Mouse (Mus musculus): ENCODE results near the gene 1700023F06Rik. TPM values are rescaled to one million over a fixed set of nuclear protein-coding genes. Genes with fewer than 3 reads are reported as not detected.

Gene 1700023F06Rik
- polyA plus RNA-seq (2016; fragmentation: Nextera tagmentation; extraction: Ambion mirVana), result 0.24 and 0.27 TPM in 2 replicates

GRCm38 (mm10) chr11:103208458-103208857 is at the start of gene 1700023F06Rik:
Gene 1700023F06Rik, minus strand, starts transcription at chr11:103208558.
- H3K4me3 ChIP-seq, result no peak within 1 kb of the TSS
- H3K9me3 ChIP-seq, result 0 out of 2 replicates have a peak, but pooled peaks cover 3% of the 10 kb centered on the region
- H3K36me3 ChIP-seq, result no peaks in the 10 kb centered on the region
- H3K27me3 ChIP-seq (ENCODE audit: insufficient read depth, poor library complexity, severe bottlenecking), result no peaks in the 10 kb centered on the region
- 90% methylated on average over 3 of the region's 3 CpGs for whole genome bisulfite sequencing
- H3K4me1 ChIP-seq (replicated peaks), result 0 out of 2 replicates have a peak, but pooled peaks cover 6% of the 10 kb centered on the region
- H3K27ac ChIP-seq, result no peak within 1 kb of the TSS
- DNase-seq (ENCODE audit: low spot score), result no peak

- no peak for DNase-seq (ENCODE audit: low spot score)
- no peaks in the 10 kb centered on the region for H3K27me3 ChIP-seq (ENCODE audit: insufficient read depth, poor library complexity, severe bottlenecking)
- H3K9me3 ChIP-seq, result no peaks in the 10 kb centered on the region
- peaks cover 20% of the 10 kb centered on the region for H3K4me1 ChIP-seq (replicated peaks)
- no peak overlapping the region for H3K4me3 ChIP-seq
- WGBS, result 89% methylated on average over 4 of the region's 4 CpGs
- no peak overlapping the region for H3K27ac ChIP-seq
- H3K36me3 ChIP-seq, result no peaks in the 10 kb centered on the region
Measured at GRCm38 (mm10) chr11:103257938-103258481, 49.7 kb upstream of the 1700023F06Rik start.

- H3K4me3 ChIP-seq, result no peak overlapping the region
- WGBS, result 89% methylated on average over 5 of the region's 5 CpGs
- no peak for DNase-seq (ENCODE audit: low spot score)
Measured at GRCm38 (mm10) chr11:103253605-103254004, 45.2 kb upstream of the 1700023F06Rik start.

GRCm38 (mm10) chr11:103252380-103252779 is 44.0 kb upstream of the 1700023F06Rik start:
- no peaks in the 10 kb centered on the region for H3K36me3 ChIP-seq
- DNase-seq (ENCODE audit: low spot score), result no peak
- peaks cover 24% of the 10 kb centered on the region for H3K4me1 ChIP-seq (replicated peaks)
- 92% methylated on average over 5 of the region's 5 CpGs for WGBS
- H3K27ac ChIP-seq, result no peak overlapping the region
- no peaks in the 10 kb centered on the region for H3K9me3 ChIP-seq
- H3K4me3 ChIP-seq, result no peak overlapping the region
- H3K27me3 ChIP-seq (ENCODE audit: insufficient read depth, poor library complexity, severe bottlenecking), result no peaks in the 10 kb centered on the region

More at GRCm38 (mm10) chr11:103253605-103254004, 45.2 kb upstream of the 1700023F06Rik start:
- no peak overlapping the region for H3K27ac ChIP-seq
- no peaks in the 10 kb centered on the region for H3K9me3 ChIP-seq
- no peaks in the 10 kb centered on the region for H3K27me3 ChIP-seq (ENCODE audit: insufficient read depth, poor library complexity, severe bottlenecking)
- peaks cover 14% of the 10 kb centered on the region for H3K4me1 ChIP-seq (replicated peaks)
- H3K36me3 ChIP-seq, result no peaks in the 10 kb centered on the region

- Histone ChIP-seq H3K4me3 (no peak overlapping the region), H3K27ac (no peak overlapping the region), H3K9me3 (no peaks in the 10 kb centered on the region), H3K27me3 (ENCODE audit: insufficient read depth, poor library complexity, severe bottlenecking) (no peaks in the 10 kb centered on the region), H3K36me3 (no peaks in the 10 kb centered on the region), H3K4me1 (replicated peaks) (peaks cover 39% of the 10 kb centered on the region)
- DNase-seq (ENCODE audit: low spot score), result no peak
- 95% methylated on average over 3 of the region's 3 CpGs for WGBS
Measured at GRCm38 (mm10) chr11:103250324-103250723, 42.0 kb upstream of the 1700023F06Rik start.

GRCm38 (mm10) chr11:103249509-103249908 is 41.2 kb upstream of the 1700023F06Rik start:
- Histone ChIP-seq H3K9me3 (no peaks in the 10 kb centered on the region), H3K27ac (peak overlapping the region; percentile 40), H3K4me1 (replicated peaks) (peaks cover 44% of the 10 kb centered on the region), H3K36me3 (no peaks in the 10 kb centered on the region), H3K27me3 (ENCODE audit: insufficient read depth, poor library complexity, severe bottlenecking) (no peaks in the 10 kb centered on the region), H3K4me3 (no peak overlapping the region)
- no peak for DNase-seq (ENCODE audit: low spot score)
- 70% methylated on average over 6 of the region's 6 CpGs for WGBS

GRCm38 (mm10) chr11:103248837-103249236 is 40.5 kb upstream of the 1700023F06Rik start:
- no peak for DNase-seq (ENCODE audit: low spot score)
- Histone ChIP-seq H3K4me1 (replicated peaks) (peaks cover 47% of the 10 kb centered on the region), H3K36me3 (no peaks in the 10 kb centered on the region), H3K4me3 (no peak overlapping the region), H3K27me3 (ENCODE audit: insufficient read depth, poor library complexity, severe bottlenecking) (no peaks in the 10 kb centered on the region), H3K9me3 (no peaks in the 10 kb centered on the region), H3K27ac (no peak overlapping the region)
- WGBS, result 75% methylated on average over 5 of the region's 5 CpGs

GRCm38 (mm10) chr11:103247504-103248177 is 39.3 kb upstream of the 1700023F06Rik start:
- Histone ChIP-seq H3K4me3 (no peak overlapping the region), H3K9me3 (no peaks in the 10 kb centered on the region), H3K4me1 (replicated peaks) (peaks cover 47% of the 10 kb centered on the region), H3K27me3 (ENCODE audit: insufficient read depth, poor library complexity, severe bottlenecking) (no peaks in the 10 kb centered on the region), H3K27ac (no peak overlapping the region), H3K36me3 (no peaks in the 10 kb centered on the region)
- WGBS, result 83% methylated on average over 11 of the region's 11 CpGs
- no peak for DNase-seq (ENCODE audit: low spot score)

- 79% methylated on average over 4 of the region's 4 CpGs for WGBS
- Histone ChIP-seq H3K27me3 (ENCODE audit: insufficient read depth, poor library complexity, severe bottlenecking) (no peaks in the 10 kb centered on the region), H3K4me3 (no peak overlapping the region), H3K36me3 (no peaks in the 10 kb centered on the region; the same call in 1 of the 2 replicates), H3K9me3 (no peaks in the 10 kb centered on the region), H3K27ac (0 out of 2 replicates have a peak overlapping the region, but pooled peaks have one; percentile 43), H3K4me1 (replicated peaks) (peaks cover 53% of the 10 kb centered on the region)
- DNase-seq (ENCODE audit: low spot score), result no peak
Measured at GRCm38 (mm10) chr11:103246731-103247290, 38.5 kb upstream of the 1700023F06Rik start.

GRCm38 (mm10) chr11:103246081-103246730 is 37.8 kb upstream of the 1700023F06Rik start:
- Histone ChIP-seq H3K9me3 (no peaks in the 10 kb centered on the region), H3K27me3 (ENCODE audit: insufficient read depth, poor library complexity, severe bottlenecking) (no peaks in the 10 kb centered on the region), H3K36me3 (peaks cover 5% of the 10 kb centered on the region), H3K27ac (0 out of 2 replicates have a peak overlapping the region, but pooled peaks have one; percentile 43), H3K4me3 (no peak overlapping the region), H3K4me1 (replicated peaks) (peaks cover 58% of the 10 kb centered on the region)
- 82% methylated on average over 10 of the region's 10 CpGs for WGBS
- DNase-seq (ENCODE audit: low spot score), result no peak

GRCm38 (mm10) chr11:103244856-103245255 is 36.5 kb upstream of the 1700023F06Rik start:
- no peaks in the 10 kb centered on the region for H3K9me3 ChIP-seq
- peak overlapping the region; percentile 29; the same call in 1 of the 2 replicates for H3K27ac ChIP-seq
- peaks cover 66% of the 10 kb centered on the region for H3K4me1 ChIP-seq (replicated peaks)
- H3K36me3 ChIP-seq, result peaks cover 18% of the 10 kb centered on the region
- no peaks in the 10 kb centered on the region for H3K27me3 ChIP-seq (ENCODE audit: insufficient read depth, poor library complexity, severe bottlenecking)
- no peak for DNase-seq (ENCODE audit: low spot score)
- no peak overlapping the region for H3K4me3 ChIP-seq
- WGBS, result 92% methylated on average over 4 of the region's 4 CpGs

- H3K27me3 ChIP-seq (ENCODE audit: insufficient read depth, poor library complexity, severe bottlenecking), result no peaks in the 10 kb centered on the region
- H3K27ac ChIP-seq, result no peak overlapping the region
- H3K4me3 ChIP-seq, result no peak overlapping the region
- no peak for DNase-seq (ENCODE audit: low spot score)
- 54% methylated on average over 7 of the region's 7 CpGs for WGBS
- peaks cover 56% of the 10 kb centered on the region for H3K36me3 ChIP-seq
- no peaks in the 10 kb centered on the region for H3K9me3 ChIP-seq
- peaks cover 28% of the 10 kb centered on the region for H3K4me1 ChIP-seq (replicated peaks)
Measured at GRCm38 (mm10) chr11:103240740-103241139, 32.4 kb upstream of the 1700023F06Rik start.

Measured in hindbrain, embryonic 10.5 days (tissue).